Mouse (Mus musculus): ENCODE measurements around the gene Chst7. TPM values are rescaled to one million over a fixed set of nuclear protein-coding genes. Genes with fewer than 3 reads are reported as not detected.

The Chst7 gene
- polyA plus RNA-seq, 1 experiment from 2014 or later: 6.2 TPM

DNA sequence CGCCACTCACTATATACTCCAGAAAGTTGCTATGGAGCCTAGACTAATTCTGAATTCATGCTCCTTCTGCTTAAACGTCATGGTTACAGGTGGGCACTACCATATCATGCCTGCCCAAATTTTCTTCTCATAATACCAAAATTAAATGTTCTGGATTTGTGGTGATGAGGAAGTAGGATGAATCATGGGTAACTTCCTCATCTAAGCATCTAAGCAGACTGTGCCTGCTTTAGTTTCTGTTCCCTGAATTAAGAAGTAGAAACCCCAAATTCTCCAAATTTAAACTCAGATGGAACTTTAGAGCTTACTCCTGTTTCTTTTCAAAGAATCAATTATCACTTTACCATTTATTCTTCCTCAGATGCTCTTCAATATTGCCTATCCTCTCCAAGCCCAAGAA lies 58.4 kb downstream of the Chst7 start:
- Histone ChIP-seq H3K4me2 (ENCODE audit: low read depth, low read length) (no peak overlapping the region), H3K9me3 (ENCODE audit: control insufficient read depth, low read length) (no peaks in the 10 kb centered on the region), H3K27ac (replicated peaks; ENCODE audit: low read depth, low read length) (no peak overlapping the region), H3K4me3 (ENCODE audit: low read depth, low read length) (no peak overlapping the region), H3K4me1 (ENCODE audit: control insufficient read depth, insufficient read depth, low read length) (no peaks in the 10 kb centered on the region), H3K27me3 (replicated peaks; ENCODE audit: control insufficient read depth, insufficient read depth, low read length) (no peaks in the 10 kb centered on the region), H3K9ac (ENCODE audit: low read depth, low read length) (no peak overlapping the region), H3K36me3 (ENCODE audit: control insufficient read depth, insufficient read depth, low read length) (no peaks in the 10 kb centered on the region)
- ATAC-seq (ENCODE audit: low read depth) (no peak), DNase-seq (ENCODE audit: low spot score) (no peak)
- WGBS: 75% methylated on average over 2 of the region's 2 CpGs

- Histone ChIP-seq H3K4me1 (ENCODE audit: control insufficient read depth, insufficient read depth, low read length) (no peaks in the 10 kb centered on the region), H3K27ac (replicated peaks; ENCODE audit: low read depth, low read length) (no peak overlapping the region), H3K27me3 (replicated peaks; ENCODE audit: control insufficient read depth, insufficient read depth, low read length) (no peaks in the 10 kb centered on the region), H3K9me3 (ENCODE audit: control insufficient read depth, low read length) (no peaks in the 10 kb centered on the region), H3K9ac (ENCODE audit: low read depth, low read length) (no peak overlapping the region), H3K4me2 (ENCODE audit: low read depth, low read length) (no peak overlapping the region), H3K36me3 (ENCODE audit: control insufficient read depth, insufficient read depth, low read length) (no peaks in the 10 kb centered on the region), H3K4me3 (ENCODE audit: low read depth, low read length) (no peak overlapping the region)
- DNase-seq (ENCODE audit: low spot score) (no peak), ATAC-seq (ENCODE audit: low read depth) (no peak)
- WGBS: 67% methylated on average over 2 of the region's 2 CpGs
Measured at GRCm38 (mm10) chrX:20125481-20125880, 66.1 kb downstream of the Chst7 start.

DNA sequence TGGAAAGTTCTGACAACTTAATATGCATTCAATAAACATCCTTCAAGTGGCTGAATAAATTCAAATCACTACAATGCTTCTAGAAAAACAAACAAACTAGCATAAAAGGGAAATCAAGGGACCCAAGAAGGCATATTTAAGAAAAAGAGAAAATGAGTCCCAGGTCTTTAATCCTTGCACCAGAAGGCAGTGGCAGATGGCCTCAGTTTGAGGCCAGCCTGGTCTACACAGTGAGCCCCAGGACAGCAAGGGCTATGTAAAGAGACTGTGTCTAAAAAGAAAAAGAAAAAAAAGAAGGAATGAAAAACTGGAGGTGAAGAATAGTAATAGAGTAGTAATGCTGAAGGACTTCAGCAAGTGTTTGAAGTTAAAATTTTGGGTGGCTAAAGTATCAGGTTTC lies 69.6 kb downstream of the Chst7 start:
- no peak overlapping the region for H3K4me2 ChIP-seq (ENCODE audit: low read depth, low read length)
- H3K36me3 ChIP-seq (ENCODE audit: control insufficient read depth, insufficient read depth, low read length): no peaks in the 10 kb centered on the region
- H3K9ac ChIP-seq (ENCODE audit: low read depth, low read length): no peak overlapping the region
- H3K4me3 ChIP-seq (ENCODE audit: low read depth, low read length): no peak overlapping the region
- DNase-seq (ENCODE audit: low spot score) (no peak), ATAC-seq (ENCODE audit: low read depth) (no peak)
- no peaks in the 10 kb centered on the region for H3K9me3 ChIP-seq (ENCODE audit: control insufficient read depth, low read length)
- no peaks in the 10 kb centered on the region for H3K4me1 ChIP-seq (ENCODE audit: control insufficient read depth, insufficient read depth, low read length)
- H3K27me3 ChIP-seq (replicated peaks; ENCODE audit: control insufficient read depth, insufficient read depth, low read length): no peaks in the 10 kb centered on the region
- H3K27ac ChIP-seq (replicated peaks; ENCODE audit: low read depth, low read length): no peak overlapping the region

DNA sequence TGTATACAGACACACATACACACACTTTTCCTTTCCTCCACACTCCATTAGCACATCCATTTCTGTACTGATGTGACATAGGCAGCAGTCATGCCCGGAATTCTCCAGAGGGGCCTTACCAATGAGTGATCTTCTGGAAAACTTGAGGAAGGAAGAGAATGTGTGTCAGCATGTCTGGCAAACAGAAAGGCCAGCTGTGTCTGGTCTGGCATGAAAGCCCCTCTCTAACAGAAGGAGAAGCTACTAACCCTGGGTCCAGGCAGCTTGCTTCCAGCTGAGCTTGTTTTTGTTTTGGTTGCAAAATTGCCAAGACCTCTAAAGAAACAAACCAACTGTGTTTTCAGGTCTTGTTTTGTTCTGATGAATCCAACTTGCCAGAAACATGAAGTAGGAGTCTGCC lies 70.1 kb downstream of the Chst7 start:
- Histone ChIP-seq H3K36me3 (ENCODE audit: control insufficient read depth, insufficient read depth, low read length) (no peaks in the 10 kb centered on the region), H3K9me3 (ENCODE audit: control insufficient read depth, low read length) (no peaks in the 10 kb centered on the region), H3K4me2 (ENCODE audit: low read depth, low read length) (no peak overlapping the region), H3K27me3 (replicated peaks; ENCODE audit: control insufficient read depth, insufficient read depth, low read length) (no peaks in the 10 kb centered on the region), H3K4me3 (ENCODE audit: low read depth, low read length) (no peak overlapping the region), H3K4me1 (ENCODE audit: control insufficient read depth, insufficient read depth, low read length) (no peaks in the 10 kb centered on the region), H3K9ac (ENCODE audit: low read depth, low read length) (no peak overlapping the region), H3K27ac (replicated peaks; ENCODE audit: low read depth, low read length) (no peak overlapping the region)
- ATAC-seq (ENCODE audit: low read depth): no peak
- no peak for DNase-seq (ENCODE audit: low spot score)
- WGBS: 64% methylated on average over 1 of the region's 1 CpGs

Other genes with a start within 250 kb of the Chst7 start
- 2.5 and 3.5 TPM in 2 replicates for gene Slc9a7, start 232.2 kb downstream of the Chst7 start, polyA plus RNA-seq (2014; fragmentation: Nextera tagmentation; extraction: Ambion mirVana)

Measured in embryonic facial prominence, embryonic 14.5 days (tissue).